Mouse (Mus musculus) myocyte (in vitro differentiated cells): ENCODE results near the gene Gpr55.

Experiments used
- CEBPB ChIP-seq: IDR thresholded peaks from 2 replicates; pipeline ENCODE4 v1.6.1; 2011; ENCODE audit warnings: mild to moderate bottlenecking, moderate library complexity; ENCODE audit not compliant: poor library complexity, insufficient read depth, severe bottlenecking
- E2F4 ChIP-seq: IDR thresholded peaks from one replicate; pipeline ENCODE4 v1.6.1; 2011; ENCODE audit warnings: mild to moderate bottlenecking, control low read depth, moderate library complexity; ENCODE audit not compliant: insufficient read depth
- MAX ChIP-seq: IDR thresholded peaks from one replicate; pipeline ENCODE4 v1.6.1; 2011; ENCODE audit warnings: low read depth, mild to moderate bottlenecking, control low read depth
- MYOG ChIP-seq, 3 experiments: IDR thresholded peaks; one replicate each; pipeline ENCODE4 v1.6.1; 2011; ENCODE audit warnings: control low read depth in 2 of 3, low read depth in 2 of 3, mild to moderate bottlenecking in 2 of 3; ENCODE audit not compliant: insufficient read length in 2 of 3, control insufficient read depth in 1 of 3, insufficient read depth in 1 of 3
- POLR2A ChIP-seq: IDR thresholded peaks from one replicate; pipeline ENCODE4 v1.6.1; 2011; ENCODE audit warnings: low read depth, mild to moderate bottlenecking, control low read depth, moderate library complexity; ENCODE audit not compliant: insufficient read length
- POLR2AphosphoS2 ChIP-seq: IDR thresholded peaks from one replicate; pipeline ENCODE4 v1.6.1; 2011; ENCODE audit warnings: low read depth, control low read depth; ENCODE audit not compliant: insufficient read length
- SRF ChIP-seq: IDR thresholded peaks from one replicate; pipeline ENCODE4 v1.6.1; 2011; ENCODE audit warnings: low read depth; ENCODE audit not compliant: control insufficient read depth, insufficient read length
- TCF12 ChIP-seq: IDR thresholded peaks from one replicate; pipeline ENCODE4 v1.6.1; 2011; ENCODE audit warnings: mild to moderate bottlenecking, control low read depth; ENCODE audit not compliant: poor library complexity, insufficient read depth, severe bottlenecking
- TCF3 ChIP-seq: IDR thresholded peaks from one replicate; pipeline ENCODE4 v1.6.1; 2011; ENCODE audit warnings: low read depth, control low read depth; ENCODE audit not compliant: insufficient read length
- USF1 ChIP-seq: IDR thresholded peaks from one replicate; pipeline ENCODE4 v1.6.1; 2011; ENCODE audit warnings: low read depth, mild to moderate bottlenecking, control low read depth, moderate library complexity

- TF ChIP-seq TCF12 (no peak), POLR2A (no peak), POLR2AphosphoS2 (no peak), E2F4 (no peak), USF1 (no peak), MAX (no peak), MYOG (IDR thresholded peaks at IDR 0.05; ENCODE audit: control insufficient read depth in 1 of 3, insufficient read depth in 1 of 3, insufficient read length in 2 of 3, low read depth in 2 of 3) (no peak), SRF (no peak), CEBPB (no peak), TCF3 (no peak)
Observed at GRCm38 (mm10) chr1:85933226-85933625, 27.6 kb downstream of the Gpr55 start.
